Mouse (Mus musculus) T-helper 2 cell (primary cell): ENCODE results near the gene Ficd.
"Not testable (repeated sequence)": the region's sequence is repeated elsewhere in the genome, so short reads cannot be mapped to it uniquely, and the experiment has no call there.

Source experiments
- in situ Hi-C: fragments of 300-600 bp; cut with MboI, MseI; formaldehyde crosslinking; loops from one replicate; pipeline ENCODE4 v1.15.1; 2025; ENCODE audit warnings: high pct_unique_total_duplicates

Ficd gene

DNA sequence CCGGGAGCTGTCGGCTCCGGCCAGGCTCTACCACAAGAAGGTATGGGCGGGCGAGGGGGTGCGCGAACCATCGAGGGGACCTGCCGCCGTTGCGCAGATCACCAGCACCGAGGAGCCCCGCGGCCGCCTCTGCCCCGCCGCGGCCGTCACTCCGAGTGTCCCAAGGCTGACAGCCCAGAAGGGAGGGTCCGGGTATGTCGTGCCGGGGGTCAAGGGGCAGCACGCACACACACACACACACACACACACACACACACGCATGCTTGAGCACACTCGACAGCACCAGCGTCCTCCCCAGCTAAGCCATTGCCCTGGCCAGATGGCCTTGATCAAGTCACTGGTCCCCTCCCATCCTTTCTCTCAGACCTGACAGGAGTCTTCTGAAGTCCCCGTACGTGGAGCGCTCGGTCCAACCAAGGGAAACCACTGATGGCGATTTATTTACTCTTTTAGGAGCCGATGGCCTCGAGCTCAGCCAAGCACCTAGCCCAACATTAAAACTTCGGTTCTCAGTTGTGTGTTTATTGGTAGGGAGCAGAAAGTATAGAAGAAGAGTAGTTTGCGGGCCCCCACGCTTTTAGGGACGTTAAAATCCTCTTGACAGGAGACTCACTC, 37.4 kb downstream of the Ficd start:
- in situ Hi-C loops: loop anchor here (5.0 to 10.0 kb wide), 3 partner anchors 36 to 72 kb away; partner anchors contain the start of gene Ficd

- in situ Hi-C loops: loop anchor here (5.0 to 10.0 kb wide), 3 partner anchors 36 to 71 kb away; partner anchors contain the start of gene Ficd
These were observed 38.1 kb downstream of the Ficd start for GRCm38 (mm10) chr5:113773664-113774063.

DNA sequence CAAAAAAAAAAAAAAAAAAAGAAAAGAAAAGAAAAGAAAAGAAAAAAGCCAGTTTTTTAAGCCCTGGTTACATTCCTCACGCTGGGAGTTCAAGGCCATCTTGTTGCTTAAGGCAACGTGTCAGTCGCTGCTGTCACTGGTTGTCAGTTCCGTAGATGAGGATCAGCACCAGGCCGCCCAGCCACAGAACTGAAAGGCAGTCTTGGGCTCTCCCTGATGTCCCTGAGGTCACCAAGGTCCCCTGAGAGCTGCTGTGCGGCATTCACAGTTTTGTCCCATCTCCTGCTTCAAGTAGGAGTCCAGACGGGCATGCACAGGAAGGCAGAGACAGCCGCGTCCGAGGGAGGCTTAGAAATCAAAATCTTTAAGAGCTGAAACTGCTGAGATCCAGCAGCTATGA, 40.0 kb downstream of the Ficd start:
- in situ Hi-C loops: loop anchor here (10.0 kb wide), 1 partner anchor 69 kb away; no protein-coding TSS in a partner anchor

DNA sequence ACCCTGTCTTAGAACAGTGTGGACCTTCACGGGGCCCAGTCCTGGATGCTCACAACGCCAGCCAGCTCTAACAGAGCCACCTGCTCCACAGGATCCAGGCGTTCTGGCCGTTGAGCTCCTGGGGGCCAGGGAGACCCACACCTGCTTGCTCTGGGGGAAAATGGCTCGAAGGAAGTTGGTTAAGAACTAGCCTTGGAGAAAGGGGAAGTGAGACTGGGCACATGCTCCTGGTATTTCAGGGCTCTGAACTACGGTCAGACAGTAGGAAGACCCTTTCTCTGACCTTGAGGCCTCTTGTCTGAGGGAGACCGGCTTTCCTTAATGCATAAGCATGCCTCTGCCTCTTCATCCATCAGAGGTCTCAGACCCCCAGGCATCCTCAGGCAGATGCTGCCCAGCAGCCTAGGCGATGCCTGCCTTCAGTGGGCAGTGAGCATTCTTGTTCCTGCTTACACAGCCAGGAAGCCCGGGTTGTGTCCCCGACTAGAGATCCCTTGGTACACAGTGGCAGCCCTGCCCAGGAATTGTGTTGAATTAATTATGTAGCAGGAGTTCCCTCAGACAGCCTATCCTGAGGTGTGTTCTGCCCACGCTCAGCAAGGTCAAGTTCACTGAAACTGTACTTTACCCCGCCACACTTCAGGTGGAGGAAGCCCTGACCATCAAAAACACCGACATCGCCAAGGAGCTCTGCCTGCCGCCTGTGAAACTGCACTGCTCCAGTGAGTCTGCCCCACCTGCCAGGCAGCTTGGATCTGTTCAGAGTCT, 40.7 kb downstream of the Ficd start:
- in situ Hi-C loops: loop anchor here (10.0 kb wide), 1 partner anchor 68 kb away; no protein-coding TSS in a partner anchor

- in situ Hi-C loops: loop anchor here (10.0 kb wide), 1 partner anchor 68 kb away; no protein-coding TSS in a partner anchor
These were observed 41.3 kb downstream of the Ficd start for GRCm38 (mm10) chr5:113776896-113777226.

DNA sequence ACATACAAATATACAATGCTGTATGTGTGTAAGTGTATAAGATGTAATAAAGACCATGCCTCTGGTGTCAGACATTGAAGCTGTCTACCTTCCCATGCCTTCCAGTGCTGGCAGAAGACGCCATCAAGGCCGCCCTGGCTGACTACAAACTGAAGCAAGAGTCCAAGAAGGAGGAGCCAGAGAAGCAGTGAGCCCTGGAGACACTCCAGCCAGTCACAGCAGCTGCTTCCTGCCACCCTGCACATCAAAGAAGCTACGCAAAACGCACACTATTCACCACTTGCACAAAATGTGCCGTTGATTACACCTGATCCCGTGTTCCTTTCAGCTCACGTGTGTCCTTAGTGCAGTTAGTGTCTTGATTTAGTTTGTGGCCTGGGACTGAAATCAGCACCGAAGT, 42.1 kb downstream of the Ficd start:
- in situ Hi-C loops: loop anchor here (10.0 kb wide), 1 partner anchor 67 kb away; no protein-coding TSS in a partner anchor

DNA sequence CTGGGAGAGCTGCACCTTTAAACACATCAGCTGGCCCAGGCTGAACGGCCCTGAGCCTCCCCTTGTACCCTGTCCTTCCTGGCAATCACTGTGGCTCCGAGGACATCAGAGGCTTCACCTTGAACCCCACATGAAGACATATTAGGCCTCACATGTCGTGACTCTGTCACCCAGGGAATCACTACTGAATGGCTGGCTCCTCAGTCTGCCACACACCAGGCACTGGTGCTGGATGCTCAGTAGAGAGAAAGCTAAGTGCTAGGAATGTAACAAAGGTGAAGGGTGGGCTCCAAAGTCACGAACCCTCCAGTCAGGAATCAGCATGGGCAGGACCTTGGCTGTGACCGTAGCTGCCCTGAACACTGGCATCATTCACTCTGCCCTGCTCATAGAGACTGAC, 44.0 kb downstream of the Ficd start:
- in situ Hi-C loops: loop anchor here (10.0 kb wide), 1 partner anchor 65 kb away; no protein-coding TSS in a partner anchor

DNA sequence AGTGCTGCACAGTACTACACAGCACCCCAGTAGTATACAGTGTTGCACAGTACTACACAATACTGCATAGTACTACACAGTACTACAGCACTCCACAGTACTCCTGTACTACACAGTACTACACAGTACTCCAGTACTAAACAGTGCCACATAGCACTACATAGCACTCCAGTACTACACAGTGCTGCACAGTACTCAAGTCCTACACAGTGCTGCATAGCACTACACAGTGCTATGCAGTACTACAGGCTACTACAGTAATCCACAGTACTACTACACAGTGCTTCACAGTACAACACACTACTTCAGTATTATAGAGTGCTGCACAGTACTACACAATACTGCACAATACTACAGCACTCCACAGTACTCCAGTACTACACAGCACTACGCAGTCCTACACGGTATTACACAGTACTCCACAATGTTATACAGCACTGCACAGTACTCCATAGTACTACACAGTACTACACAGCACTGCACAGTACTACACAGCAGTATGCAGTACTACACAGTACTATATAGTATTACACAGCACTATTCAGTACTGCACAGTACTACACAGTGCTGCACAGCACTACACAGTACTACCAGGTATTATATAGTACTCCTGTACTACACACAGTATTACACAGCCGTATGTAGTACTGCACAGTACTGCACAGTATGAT, 44.6 kb downstream of the Ficd start:
- in situ Hi-C loops: no loop called here

GRCm38 (mm10) chr5:113780763-113781162, 45.2 kb downstream of the Ficd start:
- in situ Hi-C loops: no loop called here

GRCm38 (mm10) chr5:113781254-113781653, 45.7 kb downstream of the Ficd start:
- in situ Hi-C loops: no loop called here

DNA sequence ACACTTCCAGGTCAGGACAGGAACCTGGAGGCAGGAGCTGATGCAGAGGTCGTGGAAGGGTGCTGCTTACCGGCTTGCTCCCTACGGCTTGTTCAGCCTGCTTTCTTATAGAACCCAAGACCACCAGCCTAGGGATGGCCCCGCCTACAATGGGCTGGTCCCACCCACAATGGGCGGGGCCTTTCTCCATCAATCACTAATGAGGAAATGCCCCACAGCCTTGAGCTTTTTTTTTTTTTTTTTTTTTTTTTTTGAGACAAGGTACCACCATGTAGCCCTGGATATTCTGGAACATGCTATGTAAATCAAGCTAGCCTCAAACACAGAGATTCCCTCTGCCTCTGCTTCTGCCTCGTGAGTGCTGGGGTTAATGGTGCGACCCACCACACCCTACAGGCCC, 46.3 kb downstream of the Ficd start:
- in situ Hi-C loops: no loop called here

GRCm38 (mm10) chr5:113782624-113783023, 47.0 kb downstream of the Ficd start:
- in situ Hi-C loops: no loop called here

DNA sequence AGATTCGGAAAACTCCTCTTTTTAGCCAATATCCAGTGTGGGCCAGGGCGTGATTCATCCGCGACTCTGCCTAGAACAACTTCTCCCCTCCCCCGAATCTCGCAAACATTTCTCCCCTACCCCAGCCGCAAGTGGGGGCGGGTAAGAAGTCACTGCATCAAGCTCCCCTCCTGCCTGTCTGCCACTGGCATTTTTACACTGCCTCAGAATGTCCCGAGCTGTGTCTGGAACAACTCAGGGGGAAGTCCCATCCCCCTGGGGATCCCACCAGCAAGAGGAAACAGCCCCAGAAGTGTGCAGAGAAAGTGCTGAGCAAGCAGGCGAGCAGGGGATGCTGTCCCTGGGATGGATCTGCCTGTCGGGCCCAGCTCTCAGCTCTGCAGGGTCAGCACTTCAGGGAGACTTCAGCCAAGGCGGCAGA, 48.0 kb downstream of the Ficd start:
- in situ Hi-C loops: no loop called here

- in situ Hi-C loops: not testable (repeated sequence)
These were observed 48.5 kb downstream of the Ficd start for GRCm38 (mm10) chr5:113784104-113784503.

DNA sequence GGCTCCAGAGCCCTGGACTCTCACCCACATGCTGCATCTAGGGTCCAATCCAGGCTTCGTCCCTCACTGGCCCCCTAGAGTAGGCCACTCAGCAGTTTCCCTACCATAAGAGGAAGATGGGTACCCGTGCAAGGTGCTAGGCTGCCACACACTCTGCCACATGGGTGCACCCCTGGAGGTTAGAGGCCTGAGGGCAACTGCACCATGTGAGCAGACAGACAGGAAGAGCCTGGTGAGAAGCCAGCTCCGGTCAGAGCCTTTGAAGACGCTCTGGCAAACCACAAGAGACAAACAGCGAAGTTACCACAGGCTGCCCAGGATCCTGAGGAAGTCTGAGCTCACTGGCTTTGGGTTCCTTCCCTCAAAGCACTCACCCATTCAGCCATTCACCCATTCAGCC, 51.4 kb downstream of the Ficd start:
- in situ Hi-C loops: no loop called here

DNA sequence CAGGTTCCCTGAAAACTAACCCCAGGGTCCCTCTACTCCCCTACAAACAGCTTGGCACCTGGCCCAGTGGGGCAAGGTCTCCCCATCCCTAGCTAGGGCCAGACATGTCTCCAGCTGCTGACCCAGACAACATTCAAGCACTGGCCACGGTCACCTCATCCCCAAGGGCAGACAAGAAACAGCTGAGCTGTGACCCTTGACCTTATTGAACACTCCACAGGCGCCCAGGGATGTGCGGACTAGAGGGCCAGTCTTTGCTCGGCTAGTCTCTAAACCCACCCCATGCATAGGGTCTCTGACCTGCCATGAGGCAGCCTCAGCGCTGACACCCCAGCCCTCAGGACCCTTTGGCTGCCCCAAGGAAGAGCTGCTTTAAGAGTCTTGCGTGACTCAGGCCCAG, 53.0 kb downstream of the Ficd start:
- in situ Hi-C loops: no loop called here

- in situ Hi-C loops: no loop called here
These were observed 53.6 kb downstream of the Ficd start for GRCm38 (mm10) chr5:113789075-113789788.
